Mouse (Mus musculus) mesoderm, embryonic 11.5 days (tissue): ENCODE results near the gene Scd4.
"Not testable (repeated sequence)": the region's sequence is repeated elsewhere in the genome, so short reads cannot be mapped to it uniquely, and the experiment has no call there.

ENCODE experiments used
- DNase-seq: peaks from one replicate; pipeline ENCODE4 v3.0.0-alpha.2; 2012; ENCODE audit warnings: low read depth, low spot score

Scd4 gene

DNA sequence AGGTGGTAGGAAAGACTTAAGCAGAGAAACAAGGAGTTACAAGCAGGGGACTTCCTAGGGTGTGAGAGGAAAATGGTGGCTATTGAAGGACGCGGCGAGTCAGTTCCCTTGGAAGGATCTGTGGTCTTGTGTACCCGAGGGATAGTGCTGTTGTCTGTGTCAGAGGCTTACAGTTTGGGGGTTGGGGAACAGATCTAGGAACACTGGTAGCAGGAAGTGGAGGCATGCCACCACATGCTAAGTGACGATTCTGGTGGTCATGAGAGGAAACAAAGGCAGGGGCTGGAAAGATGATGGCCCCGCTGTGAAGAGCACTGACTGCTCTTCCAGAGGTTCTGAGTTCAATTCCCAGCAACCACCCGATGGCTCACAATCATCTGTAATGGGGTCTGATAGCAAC lies 32.4 kb upstream of the Scd4 start:
- DNase-seq, result no peak

- no peak for DNase-seq
Observed at GRCm38 (mm10) chr19:44301176-44301575, 31.7 kb upstream of the Scd4 start.

DNA sequence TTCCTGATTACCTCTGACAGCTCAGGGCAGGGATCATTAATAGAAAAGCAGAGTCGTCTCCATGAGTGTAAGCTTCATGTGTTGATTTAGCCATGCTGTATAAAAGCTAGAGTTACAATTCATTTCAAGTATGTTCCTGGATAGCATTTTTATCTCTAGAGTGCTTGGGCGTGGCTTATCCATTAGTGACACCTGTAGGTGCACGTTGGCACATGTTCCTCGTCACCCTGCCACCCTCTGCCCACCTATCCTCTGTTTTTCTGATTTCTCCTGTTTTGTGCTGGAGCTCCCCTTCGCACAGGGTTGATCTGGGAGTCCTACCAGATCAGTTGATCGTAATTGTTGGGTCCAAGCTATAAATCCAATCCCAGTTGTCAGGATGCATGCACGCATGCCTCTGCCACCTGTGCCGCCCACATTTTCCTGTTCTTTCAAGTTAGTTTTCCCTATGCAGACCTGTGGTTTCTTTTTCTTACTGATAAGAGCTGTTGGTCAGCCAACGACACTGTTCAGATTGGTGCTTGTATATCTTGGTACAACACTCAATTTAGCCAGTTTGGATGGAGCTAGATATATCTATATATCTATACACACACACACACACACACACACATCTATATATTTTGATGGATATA lies 31.1 kb upstream of the Scd4 start:
- DNase-seq, result no peak

DNA sequence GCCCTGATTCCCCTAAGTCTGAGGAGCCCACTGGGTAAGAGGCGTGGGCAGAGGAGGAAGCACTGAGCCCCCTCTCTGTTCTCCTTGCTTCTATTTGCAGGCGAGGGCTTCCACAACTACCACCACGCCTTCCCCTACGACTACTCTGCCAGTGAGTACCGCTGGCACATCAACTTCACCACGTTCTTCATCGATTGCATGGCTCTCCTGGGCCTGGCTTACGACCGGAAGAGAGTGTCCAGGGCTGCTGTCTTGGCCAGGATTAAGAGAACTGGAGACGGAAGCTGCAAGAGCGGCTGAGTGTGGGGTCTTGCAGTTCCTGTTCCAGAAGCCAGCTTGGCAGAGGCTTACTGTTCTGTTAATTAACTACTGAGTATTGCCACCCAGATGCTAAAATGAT lies 30.0 kb upstream of the Scd4 start:
- no peak for DNase-seq

GRCm38 (mm10) chr19:44303502-44303901 lies 29.4 kb upstream of the Scd4 start:
- no peak for DNase-seq

DNA sequence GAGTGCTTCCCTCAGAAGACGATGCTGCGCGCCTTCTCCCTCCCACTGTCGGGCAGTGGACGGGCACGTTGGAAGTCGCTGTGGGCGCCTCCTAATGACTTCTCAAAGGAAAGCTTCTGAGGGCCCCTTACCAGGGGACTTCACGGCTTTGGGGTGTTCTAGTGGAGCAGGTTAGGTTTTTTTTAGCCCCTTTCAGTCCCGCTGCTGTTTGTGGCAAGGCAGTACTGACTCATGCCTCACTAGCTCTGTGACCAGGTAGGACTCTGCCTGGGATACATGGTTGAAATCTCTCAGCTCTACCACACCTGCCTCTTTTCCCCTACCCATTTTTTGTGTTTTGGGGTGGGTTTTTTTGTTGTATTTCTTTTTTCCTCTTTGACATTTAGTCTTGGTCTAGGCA lies 28.5 kb upstream of the Scd4 start:
- no peak for DNase-seq

GRCm38 (mm10) chr19:44304851-44305510 lies 27.9 kb upstream of the Scd4 start:
- no peak for DNase-seq

DNA sequence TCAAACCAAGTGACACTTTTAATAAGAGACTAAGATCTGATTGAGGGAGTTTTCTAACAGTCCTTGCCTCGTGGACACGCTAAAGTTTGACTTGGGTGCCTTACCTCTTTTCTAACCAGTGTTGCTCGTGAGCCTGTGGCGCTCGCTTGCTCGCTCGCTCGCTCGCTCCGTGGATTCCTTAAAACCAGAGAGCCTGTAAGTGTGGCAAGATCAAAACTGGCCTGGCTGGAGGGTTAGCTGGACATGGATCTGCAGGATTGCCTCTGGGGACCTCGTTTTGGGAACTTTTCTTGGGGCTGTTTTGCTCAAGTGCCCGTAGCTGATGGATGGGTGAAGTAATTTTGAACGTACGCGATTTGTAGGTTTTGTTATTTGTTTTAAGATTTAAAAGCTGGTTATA lies 27.2 kb upstream of the Scd4 start:
- DNase-seq, result no peak

GRCm38 (mm10) chr19:44306171-44306570 lies 26.7 kb upstream of the Scd4 start:
- no peak for DNase-seq

GRCm38 (mm10) chr19:44307101-44307914 lies 25.6 kb upstream of the Scd4 start:
- DNase-seq, result no peak

DNA sequence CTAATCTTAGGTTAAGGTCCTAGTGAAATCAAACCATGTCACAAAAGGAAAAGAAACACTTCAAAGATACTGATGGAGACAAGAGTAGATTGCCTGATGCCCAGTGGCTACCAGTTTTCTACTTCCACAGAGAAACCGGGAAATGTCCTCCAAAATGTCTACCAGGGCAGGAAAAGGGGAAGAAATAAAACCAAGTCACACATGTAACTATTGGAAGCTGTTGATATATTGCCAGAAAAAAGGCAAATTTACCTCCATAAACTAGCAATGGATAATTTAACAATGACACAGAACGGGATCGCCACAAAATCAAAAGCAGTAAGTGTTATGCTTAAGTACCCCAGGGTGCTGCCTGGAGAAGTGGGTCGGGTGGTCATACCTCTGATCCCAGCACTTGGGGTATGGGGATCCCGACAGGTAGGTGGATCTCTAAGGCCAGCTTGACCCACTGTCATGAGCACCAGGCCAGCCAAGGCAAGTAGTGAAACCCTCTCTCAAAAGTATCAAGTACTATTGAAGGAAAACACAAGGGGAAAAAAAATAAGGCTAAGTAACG lies 24.9 kb upstream of the Scd4 start:
- no peak for DNase-seq

DNA sequence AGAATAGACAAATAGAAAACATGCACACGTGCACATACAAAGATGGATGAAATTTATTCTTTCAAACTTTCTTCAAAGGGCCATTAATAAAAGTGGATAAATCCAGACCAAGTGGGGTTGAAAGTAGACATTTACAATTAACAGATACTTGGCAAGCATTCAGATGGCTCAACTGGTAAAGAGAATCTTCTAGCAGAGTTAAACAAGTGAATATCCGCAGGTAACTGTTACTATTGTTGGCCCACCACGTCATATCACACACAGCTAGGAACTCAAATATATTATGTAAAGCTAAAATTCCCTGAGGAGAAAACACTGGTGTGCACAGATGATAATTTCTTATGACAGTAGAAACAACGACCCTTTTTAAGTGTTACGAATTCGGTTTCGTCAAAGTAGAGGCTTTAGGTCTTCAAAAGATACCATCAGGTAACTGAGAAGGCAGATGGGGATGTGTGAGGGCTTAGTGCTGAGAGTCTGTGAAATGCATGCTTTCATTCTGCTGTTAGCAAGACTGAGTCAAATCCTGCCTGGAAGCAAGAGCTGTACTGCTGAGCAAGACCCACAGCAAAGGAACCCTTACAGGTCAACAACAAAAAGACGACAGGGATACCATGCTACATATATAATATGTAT lies 24.2 kb upstream of the Scd4 start:
- no peak for DNase-seq

DNA sequence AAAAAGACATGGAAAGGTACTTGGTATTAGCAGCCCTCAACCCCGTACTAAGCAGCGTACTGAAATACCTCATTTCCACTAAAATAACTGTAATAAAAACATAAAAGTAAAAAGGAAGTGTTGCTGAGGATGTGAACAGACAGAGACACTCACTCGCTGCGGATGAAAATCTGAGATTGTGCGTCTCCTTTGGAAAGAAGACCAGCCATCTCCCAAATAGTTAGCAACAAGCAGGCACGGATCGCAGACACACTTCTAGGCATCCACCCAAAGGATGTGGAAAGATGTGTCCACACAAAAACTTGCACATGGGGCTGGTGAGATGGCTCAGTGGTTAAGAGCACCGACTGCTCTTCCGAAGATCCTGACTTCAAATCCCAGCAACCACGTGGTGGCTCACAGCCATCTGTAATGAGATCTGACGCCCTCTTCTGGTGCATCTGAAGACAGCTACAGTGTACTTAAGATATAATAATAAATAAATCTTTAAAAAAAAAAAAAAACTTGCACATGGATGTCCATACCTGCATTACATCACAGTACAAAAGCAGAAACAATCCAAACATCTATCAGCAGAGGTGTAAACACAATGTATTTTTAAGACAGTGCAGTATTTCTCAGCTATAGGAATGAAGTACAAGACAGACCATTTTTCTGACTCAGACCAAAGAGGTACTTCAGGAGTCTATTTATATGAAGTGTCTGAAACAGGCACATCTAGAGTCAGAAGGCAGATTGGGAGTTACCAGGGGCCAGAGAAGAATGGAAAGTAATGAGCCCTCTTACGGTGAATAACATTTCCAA lies 23.3 kb upstream of the Scd4 start:
- no peak for DNase-seq

GRCm38 (mm10) chr19:44310155-44310575 lies 22.7 kb upstream of the Scd4 start:
- DNase-seq, result not testable (repeated sequence)

GRCm38 (mm10) chr19:44310814-44311213 lies 22.1 kb upstream of the Scd4 start:
- DNase-seq, result no peak

DNA sequence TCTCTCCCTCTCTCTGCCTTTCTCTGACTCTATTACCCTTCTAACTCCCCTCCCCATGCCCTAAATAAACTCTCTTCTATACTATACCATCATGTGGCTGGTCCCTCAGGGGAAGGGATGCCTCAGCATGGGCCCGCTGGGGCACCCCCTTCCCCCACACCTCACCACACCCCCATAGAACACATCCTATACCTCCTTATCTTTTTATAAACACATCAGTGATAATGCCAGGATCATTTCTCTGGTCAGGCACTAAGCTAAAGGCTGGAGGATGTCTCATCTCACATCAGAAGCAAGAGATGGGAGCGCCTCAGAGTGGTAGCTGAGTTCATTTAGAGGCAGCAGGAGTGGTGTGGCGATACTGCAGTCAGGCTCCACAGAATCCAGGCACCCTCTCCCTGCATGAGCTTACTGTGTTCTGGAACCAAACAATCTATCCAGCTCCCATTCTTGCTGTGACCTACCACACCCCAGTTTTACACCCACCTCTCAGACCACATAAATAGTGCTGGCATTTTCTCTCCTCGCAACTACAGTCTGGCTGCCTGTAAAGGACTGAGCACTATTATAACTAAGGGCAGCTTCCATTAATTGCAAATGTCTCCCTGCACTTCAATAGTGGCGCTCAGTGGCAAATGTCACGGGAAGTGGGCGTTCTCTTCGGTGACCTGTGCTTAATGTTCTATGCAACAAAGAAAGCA lies 21.4 kb upstream of the Scd4 start:
- DNase-seq, result no peak

DNA sequence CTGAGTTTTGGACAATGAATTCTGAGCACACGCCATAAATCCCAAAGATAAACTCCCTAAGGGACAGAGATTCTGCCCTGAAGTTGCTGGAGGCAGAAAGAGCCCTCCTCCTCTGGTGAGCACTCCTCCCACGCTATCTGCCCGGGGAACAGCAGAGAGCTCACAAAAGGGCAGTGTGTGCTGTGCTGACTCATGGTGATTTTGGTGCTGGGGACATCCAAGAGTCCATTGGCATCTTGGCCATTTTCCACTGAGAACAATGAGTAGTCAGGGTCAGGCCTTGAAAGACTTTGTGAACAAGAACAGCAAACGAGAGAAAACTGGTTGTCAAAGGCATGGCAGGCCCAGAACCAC lies 20.9 kb upstream of the Scd4 start:
- peak; percentile 71 for DNase-seq

GRCm38 (mm10) chr19:44313066-44313465 lies 19.8 kb upstream of the Scd4 start:
- no peak for DNase-seq

DNA sequence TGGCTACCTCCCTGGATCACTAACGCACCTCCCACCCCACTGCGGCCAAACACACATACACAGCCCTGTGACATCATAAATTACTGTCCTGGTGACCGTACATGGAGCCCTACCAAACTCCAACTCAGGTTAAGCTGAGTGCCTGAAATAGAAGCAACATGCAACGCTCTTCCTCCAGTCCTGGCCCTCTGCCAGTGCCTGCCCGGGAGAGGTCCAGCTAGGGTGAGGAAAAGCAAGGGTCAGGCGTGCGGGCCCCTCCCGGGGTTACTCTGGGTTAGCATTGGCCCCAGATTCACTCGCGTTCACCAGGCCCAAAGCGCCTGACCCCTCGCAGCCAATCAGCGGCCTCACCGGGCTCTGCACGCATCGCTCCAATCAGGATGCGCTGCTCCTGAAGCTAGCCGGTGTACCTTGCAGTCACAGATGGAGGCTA lies 18.5 kb upstream of the Scd4 start:
- peak; percentile 86 for DNase-seq

DNA sequence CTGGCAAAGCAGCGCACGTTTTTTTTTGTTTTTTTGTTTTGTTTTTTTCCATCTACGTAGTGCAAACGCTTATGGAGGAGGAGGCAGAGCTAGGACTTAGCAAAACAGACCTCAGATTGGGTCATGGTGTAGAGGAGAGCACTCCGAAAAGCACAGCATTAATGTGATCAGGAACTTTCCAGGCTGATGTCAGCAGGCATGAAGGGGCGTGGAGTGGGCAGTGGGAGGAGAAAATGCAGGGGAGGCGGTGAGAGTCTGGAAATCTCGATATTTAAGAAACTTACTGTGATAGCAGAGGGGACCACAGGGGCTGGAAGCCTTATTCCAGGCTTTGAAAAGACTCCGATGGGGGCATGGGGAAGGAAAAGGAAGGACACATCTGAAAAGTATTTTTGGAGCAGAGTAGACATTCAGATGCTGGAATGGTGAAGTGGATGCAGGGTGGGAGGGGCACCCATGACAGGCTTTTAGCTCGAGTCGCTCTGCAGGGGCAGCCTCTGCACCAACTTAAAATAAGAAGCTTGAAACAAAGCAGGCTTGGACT lies 17.9 kb upstream of the Scd4 start:
- no peak for DNase-seq
